Mouse (Mus musculus) small intestine, adult 2 months (tissue): ENCODE data around the gene Hsd3b7.

ENCODE experiments used
- CTCF ChIP-seq: fragments of 200-500 bp; IDR thresholded peaks from 2 replicates; pipeline ENCODE4 v1.5.1; 2012; ENCODE audit warnings: low read depth, mild to moderate bottlenecking, control low read depth, inconsistent platforms, low read length, moderate library complexity, mixed read lengths; ENCODE audit not compliant: insufficient replicate concordance, insufficient read length; ENCODE audit errors: extremely low read depth
- POLR2A ChIP-seq: fragments of 200-500 bp; IDR thresholded peaks from 2 replicates; pipeline ENCODE4 v1.6.1; 2012; ENCODE audit warnings: low read depth, mild to moderate bottlenecking, control low read depth, inconsistent platforms, low read length, moderate library complexity

- TF ChIP-seq POLR2A (no peak), CTCF (no peak)
Observed at GRCm38 (mm10) chr7:127812292-127812691, 11.9 kb downstream of the Hsd3b7 start.
